Mouse (Mus musculus): ENCODE data around the gene Twsg1. TPM values are rescaled to one million over a fixed set of nuclear protein-coding genes. Genes with fewer than 3 reads are reported as not detected.

The Twsg1 gene
- polyA plus RNA-seq, 1 experiment from 2014 or later, result 68.7 TPM

GRCm38 (mm10) chr17:65886571-65886970 lies 64.5 kb downstream of the Twsg1 start:
- DNase-seq (ENCODE audit: low spot score), result no peak

- peak; percentile 45 for DNase-seq (ENCODE audit: low spot score)
Measured at GRCm38 (mm10) chr17:65885697-65886529, 65.1 kb downstream of the Twsg1 start, which contains the start of gene Ralbp1. Gene Ralbp1 (minus strand): TSS chr17:65885798.

GRCm38 (mm10) chr17:65885398-65885696 lies 65.7 kb downstream of the Twsg1 start:
- DNase-seq (ENCODE audit: low spot score), result peak; percentile 48

GRCm38 (mm10) chr17:65884691-65885397 lies 66.2 kb downstream of the Twsg1 start:
- peak; percentile 99 for DNase-seq (ENCODE audit: low spot score)

- peak; percentile 51 for DNase-seq (ENCODE audit: low spot score)
Measured at GRCm38 (mm10) chr17:65884061-65884669, 66.9 kb downstream of the Twsg1 start.

- DNase-seq (ENCODE audit: low spot score), result no peak
Measured at GRCm38 (mm10) chr17:65877026-65877425, 74.0 kb downstream of the Twsg1 start.

- peak; percentile 78 for DNase-seq (ENCODE audit: low spot score)
Measured at GRCm38 (mm10) chr17:65873834-65874233, 77.2 kb downstream of the Twsg1 start.

- DNase-seq (ENCODE audit: low spot score), result no peak
Measured at GRCm38 (mm10) chr17:65873156-65873555, 77.9 kb downstream of the Twsg1 start.

GRCm38 (mm10) chr17:65872652-65873051 lies 78.4 kb downstream of the Twsg1 start:
- peak; percentile 86 for DNase-seq (ENCODE audit: low spot score)

- peak; percentile 46 for DNase-seq (ENCODE audit: low spot score)
Measured at GRCm38 (mm10) chr17:65872051-65872450, 79.0 kb downstream of the Twsg1 start.

Other genes with a start within 250 kb of the Twsg1 start
- 5.7 and 6.0 TPM in 2 replicates for gene Rab31, start 178.5 kb downstream of the Twsg1 start, polyA plus RNA-seq (2015; fragmentation: Nextera tagmentation; extraction: Ambion mirVana)
- 19.1 and 19.2 TPM in 2 replicates for gene Ppp4r1, start 168.7 kb downstream of the Twsg1 start, polyA plus RNA-seq (2015; fragmentation: Nextera tagmentation; extraction: Ambion mirVana)
- 94.9 and 105 TPM in 2 replicates for gene Ralbp1, start 65.4 kb downstream of the Twsg1 start, polyA plus RNA-seq (2015; fragmentation: Nextera tagmentation; extraction: Ambion mirVana)
- 31.6 and 32.4 TPM in 2 replicates for gene Ankrd12, start 125.9 kb upstream of the Twsg1 start, polyA plus RNA-seq (2015; fragmentation: Nextera tagmentation; extraction: Ambion mirVana)
- gene Ndufv2, start 150.3 kb upstream of the Twsg1 start, polyA plus RNA-seq (2015; fragmentation: Nextera tagmentation; extraction: Ambion mirVana), result 346 and 377 TPM in 2 replicates
- gene Washc1, start 160.3 kb upstream of the Twsg1 start, polyA plus RNA-seq (2015; fragmentation: Nextera tagmentation; extraction: Ambion mirVana), result 46.0 and 52.3 TPM in 2 replicates
- 12.7 and 13.4 TPM in 2 replicates for gene Ddx11, start 172.3 kb upstream of the Twsg1 start, polyA plus RNA-seq (2015; fragmentation: Nextera tagmentation; extraction: Ambion mirVana)